Comparison of ENCODE assay signal across 11 mouse cellular contexts in genomic region chr1:171387099-171387498, GRCm38 (mm10). TPM values are rescaled to one million over a fixed set of nuclear protein-coding genes. Genes with fewer than 3 reads are reported as not detected.
DNase-seq lines count a peak whose midpoint lies in the region; ATAC-seq lines count a peak whose summit lies in the region.
"Had no signal": no experiment of that assay in that cellular context is flagged by ENCODE, and none has a peak within 500 bp of the region (broad histone marks: within the 10 kb centered on the region; RNA-seq: fewer than 3 reads in every experiment).

No protein-coding gene starts in this region.

- peaks cover 24% of the 10 kb centered on the region for H3K27me3 ChIP-seq in heart, embryonic 12.5 days (replicated peaks)
- peaks cover 18% of the 10 kb centered on the region for H3K27me3 ChIP-seq in limb, embryonic 13.5 days
- H3K27me3 ChIP-seq: stomach, embryonic 15.5 days had no signal

- H3K36me3 ChIP-seq in heart, embryonic 12.5 days = no peaks in the 10 kb centered on the region
- no peaks in the 10 kb centered on the region for H3K36me3 ChIP-seq in limb, embryonic 13.5 days
- H3K36me3 ChIP-seq: limb, embryonic 15.5 days; stomach, embryonic 15.5 days had no signal

- WGBS in heart, embryonic 12.5 days = 16% methylated on average over 6 of the region's 6 CpGs
- 7% methylated on average over 6 of the region's 6 CpGs for WGBS in limb, embryonic 13.5 days

- H3K27ac ChIP-seq in heart, embryonic 12.5 days (ENCODE audit: poor library complexity, severe bottlenecking) = no peak overlapping the region
- H3K27ac ChIP-seq in limb, embryonic 13.5 days = peak overlapping the region; percentile 7; the same call in 1 of the 2 replicates
- H3K27ac ChIP-seq: limb, embryonic 15.5 days; stomach, embryonic 15.5 days had no signal

- H3K9ac ChIP-seq in heart, embryonic 12.5 days = no peak overlapping the region
- H3K9ac ChIP-seq in limb, embryonic 13.5 days = no peak overlapping the region
- H3K9ac ChIP-seq: limb, embryonic 15.5 days; stomach, embryonic 15.5 days had no signal

- no peak for ATAC-seq in heart, embryonic 12.5 days (ENCODE audit: insufficient number of reproducible peaks, low FRiP score)
- ATAC-seq in limb, embryonic 13.5 days (ENCODE audit: low FRiP score, low read depth) = peak; percentile 57
- ATAC-seq in activated CD4-positive, CD25-positive, alpha-beta regulatory T cell, adult 4 months = no peak

- no peak for DNase-seq in heart, adult 8-10 months (ENCODE audit: low spot score)
- DNase-seq in spleen, adult 18-20 months = peak; percentile 19 to 38
- no peak for DNase-seq in spleen, adult 12 weeks (ENCODE audit: low spot score)
- peak; percentile 79 for DNase-seq in thymus, postnatal 4 days
- no peak for DNase-seq in ovary, postnatal 14 days (ENCODE audit: low spot score)
- DNase-seq: adrenal gland, adult 2 months had no signal

- no peaks in the 10 kb centered on the region for H3K9me3 ChIP-seq in heart, embryonic 12.5 days (replicated peaks)
- H3K9me3 ChIP-seq in limb, embryonic 13.5 days = no peaks in the 10 kb centered on the region
- H3K9me3 ChIP-seq: limb, embryonic 15.5 days; stomach, embryonic 15.5 days had no signal

- H3K4me3 ChIP-seq in heart, embryonic 12.5 days = peak overlapping the region; percentile 25
- no peak overlapping the region for H3K4me3 ChIP-seq in limb, embryonic 13.5 days
- H3K4me3 ChIP-seq: limb, embryonic 15.5 days; stomach, embryonic 15.5 days had no signal

- peak overlapping the region; percentile 63 for H3K4me2 ChIP-seq in heart, embryonic 12.5 days
- H3K4me2 ChIP-seq in limb, embryonic 13.5 days (replicated peaks) = peak overlapping the region; percentile 41; the same call in 1 of the 2 replicates
- H3K4me2 ChIP-seq: limb, embryonic 15.5 days; stomach, embryonic 15.5 days had no signal

- H3K4me1 ChIP-seq in heart, embryonic 12.5 days (replicated peaks) = no peaks in the 10 kb centered on the region; the same call in 1 of the 2 replicates
- peaks cover 12% of the 10 kb centered on the region for H3K4me1 ChIP-seq in limb, embryonic 13.5 days

RNA-seq across cellular contexts. Expression of gene Arhgap30, which starts 1.7 kb away (rescaled TPM):
- 0.30 and 0.68 TPM in 2 replicates for polyA plus RNA-seq in heart, embryonic 12.5 days (2016; fragmentation: Nextera tagmentation; extraction: Ambion mirVana)
- total RNA-seq in heart, adult 8-10 months (2022) = 1 to 10 TPM; 1.7 to 3.0 (median 2.0) TPM
- polyA plus RNA-seq in limb, embryonic 13.5 days (2015; fragmentation: Nextera tagmentation; extraction: Ambion mirVana) = 1.4 and 1.5 TPM in 2 replicates
- 10 to 100 TPM; 71.7 to 78.8 TPM for polyA plus RNA-seq in activated CD4-positive, CD25-positive, alpha-beta regulatory T cell, adult 4 months (2017; shearing (Covaris generic))

RNA-seq across cellular contexts. Expression of gene Nectin4, which starts 17.2 kb away (rescaled TPM):
- polyA plus RNA-seq in heart, embryonic 12.5 days (2016; fragmentation: Nextera tagmentation; extraction: Ambion mirVana) = 0.17 and 0.52 TPM in 2 replicates
- under 1 TPM in 3 of 4 experiments, not detected in 1; 0.11 to 0.38 (median 0.25) TPM for total RNA-seq in heart, adult 8-10 months (2022)
- 11.7 and 13.7 TPM in 2 replicates for polyA plus RNA-seq in limb, embryonic 13.5 days (2015; fragmentation: Nextera tagmentation; extraction: Ambion mirVana)
- under 1 TPM in 1 of 2 experiments, not detected in 1; 0.09 TPM for polyA plus RNA-seq in activated CD4-positive, CD25-positive, alpha-beta regulatory T cell, adult 4 months (2017; shearing (Covaris generic))

RNA-seq across cellular contexts. Expression of gene Usf1, which starts 24.0 kb away (rescaled TPM):
- polyA plus RNA-seq in heart, embryonic 12.5 days (2016; fragmentation: Nextera tagmentation; extraction: Ambion mirVana) = 62.7 and 65.1 TPM in 2 replicates
- total RNA-seq in heart, adult 8-10 months (2022) = 10 to 100 TPM; 43.0 to 48.4 (median 45.2) TPM
- polyA plus RNA-seq in limb, embryonic 13.5 days (2015; fragmentation: Nextera tagmentation; extraction: Ambion mirVana) = 102 and 118 TPM in 2 replicates
- polyA plus RNA-seq in activated CD4-positive, CD25-positive, alpha-beta regulatory T cell, adult 4 months (2017; shearing (Covaris generic)) = 10 to 100 TPM; 41.0 to 43.1 TPM

RNA-seq across cellular contexts. Expression of gene Klhdc9, which starts 26.5 kb away (rescaled TPM):
- 0.46 and 0.74 TPM in 2 replicates for polyA plus RNA-seq in heart, embryonic 12.5 days (2016; fragmentation: Nextera tagmentation; extraction: Ambion mirVana)
- total RNA-seq in heart, adult 8-10 months (2022) = under 1 TPM in 1 of 4 experiments, not detected in 3; 0.16 TPM
- polyA plus RNA-seq in limb, embryonic 13.5 days (2015; fragmentation: Nextera tagmentation; extraction: Ambion mirVana) = 2.2 and 2.3 TPM in 2 replicates
- polyA plus RNA-seq in activated CD4-positive, CD25-positive, alpha-beta regulatory T cell, adult 4 months (2017; shearing (Covaris generic)) = under 1 TPM in 1 of 2 experiments, not detected in 1; 0.48 TPM

RNA-seq across cellular contexts. Expression of gene Tstd1, which starts 31.6 kb away (rescaled TPM):
- 1.9 and 3.6 TPM in 2 replicates for polyA plus RNA-seq in heart, embryonic 12.5 days (2016; fragmentation: Nextera tagmentation; extraction: Ambion mirVana)
- total RNA-seq in heart, adult 8-10 months (2022) = 1 to 10 TPM in 3 of 4 experiments, under 1 TPM in 1; 0.75 to 2.0 (median 1.3) TPM
- polyA plus RNA-seq in limb, embryonic 13.5 days (2015; fragmentation: Nextera tagmentation; extraction: Ambion mirVana) = 7.3 and 9.0 TPM in 2 replicates
- 1 to 10 TPM; 5.9 to 10.0 TPM for polyA plus RNA-seq in activated CD4-positive, CD25-positive, alpha-beta regulatory T cell, adult 4 months (2017; shearing (Covaris generic))

Comparison
In these comparisons a context has a peak if more than half of its experiments do, and no peak if none do; other contexts are left out.
1. DNase-seq: peak in spleen, adult 18-20 months (2 of 2) and thymus, postnatal 4 days (single experiment); none in heart, adult 8-10 months (single experiment), spleen, adult 12 weeks (single experiment) and ovary, postnatal 14 days (single experiment).
2. RNA of gene Arhgap30, which starts 1.7 kb away (polyA plus RNA-seq): 71.7 to 78.8 TPM in activated CD4-positive, CD25-positive, alpha-beta regulatory T cell, adult 4 months; 1.4 to 1.5 TPM in limb, embryonic 13.5 days and 0.30 to 0.68 TPM in heart, embryonic 12.5 days; every median in the first group is over 10 times any median in the second.